Mouse (Mus musculus) intestine, embryonic 14.5 days (tissue): ENCODE results near the gene Prpf38a. TPM values are rescaled to one million over a fixed set of nuclear protein-coding genes. Genes with fewer than 3 reads are reported as not detected.

ENCODE experiments used
- ATAC-seq: fragments of 200-750 bp; cut with Nextera tagmentation; replicated peaks from 2 replicates; pipeline ENCODE4 v1.8.0; 2017; ENCODE audit warnings: low read depth, moderate number of reproducible peaks, moderate TSS enrichment, moderate library complexity; ENCODE audit not compliant: low FRiP score, low TSS enrichment
- DNase-seq: peaks from one replicate; pipeline ENCODE4 v3.0.0-alpha.2; 2018; ENCODE audit warnings: low spot score
- H3K27ac ChIP-seq: fragments of 300-500 bp; sonication (generic); 2 replicates; pipeline ENCODE4 v1.5.1; 2014; ENCODE audit warnings: low read depth, mild to moderate bottlenecking, control low read depth
- H3K27me3 ChIP-seq: fragments of 300-500 bp; sonication (generic); replicated peaks from 2 replicates; pipeline ENCODE4 v1.6.1; 2014; ENCODE audit warnings: low read length, control low read depth; ENCODE audit not compliant: control insufficient read depth, insufficient read depth
- H3K36me3 ChIP-seq: fragments of 300-500 bp; sonication (generic); 2 replicates; pipeline ENCODE4 v1.6.1; 2014; ENCODE audit warnings: low read length, control low read depth; ENCODE audit not compliant: control insufficient read depth, insufficient read depth
- H3K4me1 ChIP-seq: fragments of 300-500 bp; sonication (generic); replicated peaks from 2 replicates; pipeline ENCODE4 v1.6.1; 2014; ENCODE audit warnings: low read length, control low read depth, mixed read lengths; ENCODE audit not compliant: control insufficient read depth, insufficient read depth
- H3K4me2 ChIP-seq: fragments of 300-500 bp; sonication (generic); 2 replicates; pipeline ENCODE4 v1.6.1; 2014; ENCODE audit warnings: low read length
- H3K4me3 ChIP-seq: fragments of 300-500 bp; sonication (generic); 2 replicates; pipeline ENCODE4 v1.5.1; 2014; ENCODE audit warnings: low read depth, low read length, control low read depth, mixed read lengths
- H3K9ac ChIP-seq: fragments of 300-500 bp; sonication (generic); 2 replicates; pipeline ENCODE4 v1.6.1; 2014; ENCODE audit warnings: mild to moderate bottlenecking, low read length
- H3K9me3 ChIP-seq: fragments of 300-500 bp; sonication (generic); 2 replicates; pipeline ENCODE4 v1.6.1; 2016; ENCODE audit warnings: low read length, control low read depth; ENCODE audit not compliant: control insufficient read depth
- WGBS: fragments of 180-500 bp; shearing (Covaris S2); extraction: QIAGEN DNeasy Blood & Tissue Kit; methylation state at CpG from one replicate; pipeline ENCODE4 v1.1.7; 2014; 5-methylcytosine and 5-hydroxymethylcytosine counted together
- polyA plus RNA-seq: library from polyadenylated mRNA; unstranded; fragments of >200 nt; fragmentation: Nextera tagmentation; extraction: Ambion mirVana; gene quantifications from 2 replicates; pipeline ENCODE4 v1.2.1, GENCODE M21; 2014

Prpf38a gene
- polyA plus RNA-seq, 1 experiment from 2014 or later, result 83.5 TPM

DNA sequence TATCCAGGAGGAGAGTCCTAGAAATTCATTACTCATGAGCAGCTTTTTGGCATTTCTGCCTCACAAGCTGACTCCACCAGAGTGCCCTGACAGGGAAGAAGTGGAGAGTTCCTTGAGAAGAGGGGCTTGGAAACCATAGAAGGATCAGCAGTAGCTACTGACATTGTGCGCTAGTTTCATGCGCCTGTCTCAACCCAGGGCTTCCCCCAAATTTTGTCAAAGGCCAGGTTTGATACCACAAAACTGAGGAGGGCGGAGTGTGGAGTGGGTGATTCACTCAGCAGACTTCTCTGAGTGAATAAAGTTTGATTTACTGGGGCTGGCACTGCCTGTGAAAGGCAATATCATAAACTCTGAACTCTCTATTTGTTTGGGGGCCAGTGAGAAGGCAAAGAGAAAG, 29.5 kb upstream of the Prpf38a start:
- ATAC-seq (no peak), DNase-seq (no peak)
- H3K4me2 ChIP-seq, result no peak overlapping the region
- no peak overlapping the region for H3K9ac ChIP-seq
- H3K27me3 ChIP-seq, result no peaks in the 10 kb centered on the region
- 94% methylated on average over 3 of the region's 3 CpGs for WGBS
- H3K27ac ChIP-seq, result no peak overlapping the region
- H3K4me1 ChIP-seq, result no peaks in the 10 kb centered on the region
- H3K9me3 ChIP-seq, result no peaks in the 10 kb centered on the region
- no peak overlapping the region for H3K4me3 ChIP-seq
- H3K36me3 ChIP-seq, result peaks cover 50% of the 10 kb centered on the region

DNA sequence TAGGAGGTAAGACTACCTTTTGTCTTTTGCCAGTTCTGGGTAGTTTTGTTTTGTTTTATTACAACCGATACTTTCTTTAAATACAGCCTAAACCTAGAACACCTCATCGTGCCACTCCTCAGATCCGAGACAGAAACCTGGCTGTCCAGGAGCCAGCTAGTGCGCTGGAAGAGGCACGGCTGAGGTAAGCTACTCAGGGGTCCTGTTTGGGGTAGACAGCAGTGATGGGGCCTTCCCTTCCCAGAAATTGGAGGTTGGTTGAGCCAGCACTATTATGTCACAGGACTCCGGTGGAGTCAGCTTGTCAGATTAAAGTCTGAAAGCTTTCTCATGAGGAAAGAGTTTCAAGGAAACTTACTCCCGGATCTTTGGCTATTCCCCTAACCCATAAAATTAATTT, 22.7 kb upstream of the Prpf38a start:
- Histone ChIP-seq H3K27ac (no peak overlapping the region), H3K36me3 (peaks cover 70% of the 10 kb centered on the region), H3K4me3 (no peak overlapping the region), H3K4me2 (no peak overlapping the region), H3K27me3 (no peaks in the 10 kb centered on the region), H3K9ac (no peak overlapping the region), H3K4me1 (no peaks in the 10 kb centered on the region), H3K9me3 (no peaks in the 10 kb centered on the region)
- 92% methylated on average over 7 of the region's 7 CpGs for WGBS
- ATAC-seq (no peak), DNase-seq (no peak)

DNA sequence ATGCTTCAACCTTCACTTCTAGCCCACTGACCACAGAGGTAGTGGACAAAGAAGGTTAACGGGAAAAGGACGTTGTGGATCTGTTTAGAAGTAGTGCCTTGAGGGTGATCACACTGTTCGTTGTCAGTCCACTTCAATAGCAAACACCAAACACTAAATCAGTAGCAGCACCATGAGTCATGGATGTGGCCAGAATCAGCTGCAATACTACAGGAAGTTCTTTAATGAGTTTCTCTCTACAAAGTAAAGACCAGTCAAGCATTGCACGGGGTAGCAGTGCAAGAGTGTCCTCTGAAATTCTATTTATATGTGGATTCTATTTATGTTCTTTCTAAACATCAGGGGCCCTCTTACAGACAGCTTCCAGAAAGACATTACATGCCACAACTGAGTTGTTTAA, 19.2 kb upstream of the Prpf38a start:
- 75% methylated on average over 4 of the region's 4 CpGs for WGBS
- H3K9me3 ChIP-seq, result no peaks in the 10 kb centered on the region
- H3K4me2 ChIP-seq, result no peak overlapping the region
- H3K27ac ChIP-seq, result no peak overlapping the region
- H3K4me3 ChIP-seq, result no peak overlapping the region
- no peaks in the 10 kb centered on the region for H3K27me3 ChIP-seq
- no peak for ATAC-seq
- H3K36me3 ChIP-seq, result peaks cover 42% of the 10 kb centered on the region
- DNase-seq, result no peak
- no peak overlapping the region for H3K9ac ChIP-seq
- no peaks in the 10 kb centered on the region for H3K4me1 ChIP-seq

- Histone ChIP-seq H3K4me1 (no peaks in the 10 kb centered on the region), H3K9ac (no peak overlapping the region), H3K4me3 (no peak overlapping the region), H3K4me2 (no peak overlapping the region), H3K27me3 (no peaks in the 10 kb centered on the region), H3K27ac (no peak overlapping the region), H3K9me3 (no peaks in the 10 kb centered on the region), H3K36me3 (peaks cover 30% of the 10 kb centered on the region)
- DNase-seq (no peak), ATAC-seq (no peak)
- WGBS, result 83% methylated on average over 1 of the region's 1 CpGs
Observed at GRCm38 (mm10) chr4:108595785-108596184, 16.6 kb upstream of the Prpf38a start.

GRCm38 (mm10) chr4:108593376-108593775, 14.2 kb upstream of the Prpf38a start:
- Histone ChIP-seq H3K27ac (no peak overlapping the region), H3K4me2 (no peak overlapping the region), H3K4me3 (no peak overlapping the region), H3K27me3 (no peaks in the 10 kb centered on the region), H3K9ac (no peak overlapping the region), H3K4me1 (no peaks in the 10 kb centered on the region), H3K9me3 (no peaks in the 10 kb centered on the region), H3K36me3 (peaks cover 15% of the 10 kb centered on the region)
- ATAC-seq (no peak), DNase-seq (no peak)
- WGBS, result 89% methylated on average over 2 of the region's 2 CpGs

GRCm38 (mm10) chr4:108579743-108580411, 741 bp upstream of the Prpf38a start:
- Histone ChIP-seq H3K9ac (peak overlapping the region; percentile 56), H3K27ac (peak overlapping the region; percentile 77), H3K27me3 (no peaks in the 10 kb centered on the region), H3K4me2 (peak overlapping the region; percentile 65), H3K9me3 (no peaks in the 10 kb centered on the region), H3K4me1 (peaks cover 15% of the 10 kb centered on the region), H3K36me3 (peaks cover 22% of the 10 kb centered on the region), H3K4me3 (peak overlapping the region; percentile 89)
- peak; percentile 41 for DNase-seq
- no peak for ATAC-seq
- WGBS, result 1% methylated on average over 16 of the region's 16 CpGs

GRCm38 (mm10) chr4:108572644-108573043, 6.5 kb downstream of the Prpf38a start:
- 95% methylated on average over 3 of the region's 3 CpGs for WGBS
- no peaks in the 10 kb centered on the region for H3K9me3 ChIP-seq
- no peak overlapping the region for H3K4me2 ChIP-seq
- H3K4me1 ChIP-seq, result peaks cover 2% of the 10 kb centered on the region
- DNase-seq (no peak), ATAC-seq (no peak)
- H3K27me3 ChIP-seq, result no peaks in the 10 kb centered on the region
- H3K4me3 ChIP-seq, result no peak overlapping the region
- no peak overlapping the region for H3K27ac ChIP-seq
- H3K9ac ChIP-seq, result no peak overlapping the region
- peaks cover 84% of the 10 kb centered on the region for H3K36me3 ChIP-seq

DNA sequence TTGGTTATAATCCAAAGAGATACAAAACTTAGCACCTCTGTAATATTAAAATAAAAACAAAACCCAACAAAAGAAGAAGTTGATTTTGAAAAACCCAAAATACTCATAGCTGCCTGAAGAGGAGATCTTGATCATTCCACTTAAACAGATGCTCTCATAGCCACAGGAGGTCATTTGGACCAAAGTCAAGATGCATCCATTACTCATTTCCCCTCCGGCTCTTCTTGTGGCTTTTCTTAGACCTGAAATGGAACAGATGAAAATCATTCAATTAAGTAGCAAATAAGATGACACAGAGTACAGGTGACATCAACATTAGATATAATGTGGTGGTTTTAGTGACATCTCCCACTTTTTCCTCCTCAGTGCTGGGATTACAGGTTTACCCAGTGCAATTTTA, 14.1 kb downstream of the Prpf38a start:
- Histone ChIP-seq H3K27me3 (no peaks in the 10 kb centered on the region), H3K4me3 (no peak overlapping the region), H3K9me3 (no peaks in the 10 kb centered on the region), H3K4me1 (no peaks in the 10 kb centered on the region), H3K9ac (no peak overlapping the region), H3K27ac (no peak overlapping the region), H3K36me3 (peaks cover 100% of the 10 kb centered on the region), H3K4me2 (no peak overlapping the region)
- WGBS, result 86% methylated on average over 1 of the region's 1 CpGs
- ATAC-seq (no peak), DNase-seq (no peak)

- ATAC-seq, result no peak
- H3K27me3 ChIP-seq, result no peaks in the 10 kb centered on the region
- H3K9ac ChIP-seq, result no peak overlapping the region
- H3K9me3 ChIP-seq, result no peaks in the 10 kb centered on the region
- no peak overlapping the region for H3K4me3 ChIP-seq
- no peak overlapping the region for H3K27ac ChIP-seq
- H3K36me3 ChIP-seq, result peaks cover 36% of the 10 kb centered on the region
- no peak for DNase-seq
- no peaks in the 10 kb centered on the region for H3K4me1 ChIP-seq
- WGBS, result 93% methylated on average over 2 of the region's 2 CpGs
- no peak overlapping the region for H3K4me2 ChIP-seq
Observed at GRCm38 (mm10) chr4:108539701-108540100, 39.4 kb downstream of the Prpf38a start.
